Mouse (Mus musculus) gastrocnemius, adult 8-10 months (tissue): ENCODE data around the gene Mrgbp. TPM values are rescaled to one million over a fixed set of nuclear protein-coding genes. Genes with fewer than 3 reads are reported as not detected.

Source experiments
- DNase-seq, 2 experiments: peaks; one replicate each; pipeline ENCODE4 v3.0.0; 2022; ENCODE audit warnings: low spot score in 2 of 2
- total RNA-seq, 4 experiments: library from RNA; stranded (reverse); gene quantifications; 2 replicates each; pipeline ENCODE4 v1.2.4; 2022

The Mrgbp gene
- total RNA-seq, 4 experiments from 2014 or later, result 3.6 to 5.1 (median 4.7) TPM

- peak; percentile 67 to 71 for DNase-seq
Measured at GRCm38 (mm10) chr2:180589123-180589831, 8.2 kb downstream of the Mrgbp start, which contains the start of gene Ogfr. TSS of gene Ogfr (plus strand) at chr2:180589245.

- no peak for DNase-seq
Measured at GRCm38 (mm10) chr2:180597490-180597889, 16.4 kb downstream of the Mrgbp start, which contains the start of gene Col9a3. TSS of gene Col9a3 (plus strand) at chr2:180597790.

- no peak for DNase-seq
Measured at GRCm38 (mm10) chr2:180598157-180598705, 17.1 kb downstream of the Mrgbp start.

GRCm38 (mm10) chr2:180600569-180601021 is 19.5 kb downstream of the Mrgbp start:
- DNase-seq, result no peak

GRCm38 (mm10) chr2:180604781-180605180 is 23.7 kb downstream of the Mrgbp start:
- no peak for DNase-seq

GRCm38 (mm10) chr2:180610283-180610682 is 29.2 kb downstream of the Mrgbp start:
- DNase-seq, result no peak

GRCm38 (mm10) chr2:180611882-180612281 is 30.8 kb downstream of the Mrgbp start:
- DNase-seq, result no peak

Other genes starting within 250 kb of the Mrgbp start
- gene Gata5, start 246.6 kb upstream of the Mrgbp start, total RNA-seq, result not detected
- under 1 TPM in 3 of 4 experiments, not detected in 1; 0.09 to 0.10 (median 0.10) TPM for gene Slco4a1, start 125.1 kb upstream of the Mrgbp start, total RNA-seq
- under 1 TPM in 1 of 4 experiments, not detected in 3; 0.11 TPM for gene Ntsr1, start 81.3 kb upstream of the Mrgbp start, total RNA-seq
- 10 to 100 TPM; 21.3 to 24.7 (median 22.3) TPM for gene Ogfr, start 7.9 kb downstream of the Mrgbp start, total RNA-seq
- gene Col9a3, start 16.5 kb downstream of the Mrgbp start, total RNA-seq, result under 1 TPM in 1 of 4 experiments, not detected in 3; 0.11 TPM
- not detected for gene Tcfl5, start 61.4 kb downstream of the Mrgbp start, total RNA-seq
- 10 to 100 TPM; 13.2 to 17.8 (median 14.6) TPM for gene Dido1, start 128.7 kb downstream of the Mrgbp start, total RNA-seq
- 10 to 100 TPM; 33.7 to 41.1 (median 34.8) TPM for gene Gid8, start 128.8 kb downstream of the Mrgbp start, total RNA-seq
- under 1 TPM in 1 of 4 experiments, not detected in 3; 0.25 TPM for gene Slc17a9, start 144.0 kb downstream of the Mrgbp start, total RNA-seq
- not detected for gene Bhlhe23, start 195.6 kb downstream of the Mrgbp start, total RNA-seq